Comparison of ENCODE assay signal across 13 mouse cellular contexts in the genomic region with DNA sequence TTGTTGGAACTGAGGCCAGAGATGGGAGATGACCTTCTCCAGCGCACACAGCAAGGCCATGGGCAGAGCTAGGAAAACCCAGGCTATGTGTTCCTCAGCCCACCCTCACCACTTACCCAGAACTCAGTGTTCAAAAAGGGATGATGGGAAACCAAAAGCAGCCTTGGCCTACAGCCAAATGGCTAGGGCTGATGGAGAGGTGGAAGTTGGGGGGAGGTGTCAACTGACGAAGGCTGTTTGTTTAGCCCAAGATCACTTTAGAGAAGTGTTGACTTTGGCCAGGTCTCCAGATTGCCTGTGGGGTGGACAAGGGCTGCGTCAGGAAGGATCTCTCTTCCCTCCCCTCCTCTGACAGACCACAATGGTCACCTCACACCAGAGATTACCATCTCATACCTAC. TPM values are rescaled to one million over a fixed set of nuclear protein-coding genes. Genes with fewer than 3 reads are reported as not detected.
A peak's percentile ranks its signal among the peaks of the same experiment; 100 is the strongest.
DNase-seq lines count a peak whose midpoint lies in the region; ATAC-seq and TF ChIP-seq lines count a peak whose summit lies in the region.
"Had no signal": no experiment of that assay in that cellular context is flagged by ENCODE, and none has a peak within 500 bp of the region (broad histone marks: within the 10 kb centered on the region; RNA-seq: fewer than 3 reads in every experiment).

No protein-coding gene starts in this region.

- H3K9me3 ChIP-seq in heart, postnatal 0 days (replicated peaks; ENCODE audit: control insufficient read depth, low read length): no peaks in the 10 kb centered on the region
- H3K9me3 ChIP-seq: hindbrain, embryonic 10.5 days had no signal

- H3K9ac ChIP-seq in heart, adult 2 months (ENCODE audit: low read depth, low read length): no peak overlapping the region
- no peak overlapping the region for H3K9ac ChIP-seq in heart, postnatal 0 days (replicated peaks; ENCODE audit: low read depth, low read length)

- intact Hi-C loops in heart, adult 2 months (cut with DNase I): no loop called here

- no peaks in the 10 kb centered on the region for H3K36me3 ChIP-seq in heart, adult 2 months (ENCODE audit: control insufficient read depth, insufficient read depth, low read length)
- H3K36me3 ChIP-seq in kidney, adult 2 months (ENCODE audit: control insufficient read depth, insufficient read depth, low read length): no peaks in the 10 kb centered on the region
- no peaks in the 10 kb centered on the region for H3K36me3 ChIP-seq in heart, postnatal 0 days (replicated peaks; ENCODE audit: control insufficient read depth, insufficient read depth, low read length)
- H3K36me3 ChIP-seq: hindbrain, embryonic 10.5 days had no signal

- no peaks in the 10 kb centered on the region for H3K79me2 ChIP-seq in heart, adult 2 months (replicated peaks; ENCODE audit: control insufficient read depth, insufficient read depth, low read length)

- TF ChIP-seq CTCF in heart, adult 2 months (IDR thresholded peaks at IDR 0.05): no peak
- no peak for TF ChIP-seq CTCF in kidney, adult 2 months (conservative IDR thresholded peaks at IDR 0.05; ENCODE audit: insufficient read depth, insufficient read length, low read depth, low read length)
- TF ChIP-seq CTCF in heart, postnatal 0 days (IDR thresholded peaks at IDR 0.05; ENCODE audit: low read depth): no peak
- TF ChIP-seq CTCF in olfactory bulb, adult 2 months (IDR thresholded peaks at IDR 0.05; ENCODE audit: insufficient read depth, low read depth, low read length): no peak

- TF ChIP-seq EP300 in heart, adult 2 months (IDR thresholded peaks at IDR 0.05; ENCODE audit: insufficient read depth, low read depth, low read length): no peak
- TF ChIP-seq EP300 in heart, postnatal 0 days (IDR thresholded peaks at IDR 0.05; ENCODE audit: low read depth): no peak

- no peak for TF ChIP-seq POLR2A in heart, adult 2 months (IDR thresholded peaks at IDR 0.05; ENCODE audit: insufficient read depth, low read depth, low read length)
- no peak for TF ChIP-seq POLR2A in kidney, adult 2 months (IDR thresholded peaks at IDR 0.05; ENCODE audit: low read depth, low read length)
- no peak for TF ChIP-seq POLR2A in olfactory bulb, adult 2 months (IDR thresholded peaks at IDR 0.05; ENCODE audit: insufficient read depth, low read depth, low read length)

- ATAC-seq in heart, postnatal 0 days (ENCODE audit: insufficient read depth, low read depth): peak; percentile 33; the same call in 1 of the 2 replicates

- DNase-seq in heart, adult 11 months: peak; percentile 95
- DNase-seq in heart, adult 2 months: no peak
- peak; percentile 45 to 54 for DNase-seq in kidney, postnatal 4 days
- no peak for DNase-seq in kidney, adult 2 months
- peak; percentile 39 for DNase-seq in heart, postnatal 0 days (ENCODE audit: low spot score)
- no peak for DNase-seq in thymus, postnatal 0 days (ENCODE audit: low spot score)
- no peak for DNase-seq in urinary bladder, adult 18-20 months (ENCODE audit: low spot score in 2 of 2)
- DNase-seq: adrenal gland, adult 8-10 months; right cerebral cortex, postnatal 4 days; thymus, adult 2 months had no signal

- peaks cover 2% of the 10 kb centered on the region for H3K4me1 ChIP-seq in heart, adult 2 months (ENCODE audit: control insufficient read depth, insufficient read depth, low read length)
- H3K4me1 ChIP-seq in kidney, adult 2 months (ENCODE audit: control insufficient read depth, insufficient read depth, low read length): no peaks in the 10 kb centered on the region
- peaks cover 7% of the 10 kb centered on the region; the same call in 1 of the 2 replicates for H3K4me1 ChIP-seq in heart, postnatal 0 days (ENCODE audit: control insufficient read depth, insufficient read depth)
- peaks cover 21% of the 10 kb centered on the region for H3K4me1 ChIP-seq in olfactory bulb, adult 2 months (ENCODE audit: control insufficient read depth, insufficient read depth, low read length)

- H3K27me3 ChIP-seq in heart, adult 2 months (ENCODE audit: control insufficient read depth, insufficient read depth, low read length): no peaks in the 10 kb centered on the region
- H3K27me3 ChIP-seq in kidney, adult 2 months (replicated peaks; ENCODE audit: control insufficient read depth, insufficient read depth, low read length): no peaks in the 10 kb centered on the region
- 0 out of 2 replicates have a peak, but pooled peaks cover 7% of the 10 kb centered on the region for H3K27me3 ChIP-seq in heart, postnatal 0 days (ENCODE audit: control insufficient read depth, insufficient read depth, low read length)

- 28% methylated on average over 3 of the region's 3 CpGs for WGBS in heart, adult 2 months
- 39% methylated on average over 3 of the region's 3 CpGs for WGBS in kidney, adult 2 months
- WGBS in heart, postnatal 0 days: 24% methylated on average over 3 of the region's 3 CpGs
- WGBS in olfactory bulb, adult 2 months: 32% methylated on average over 3 of the region's 3 CpGs

- no peak overlapping the region for H3K4me2 ChIP-seq in heart, postnatal 0 days (ENCODE audit: low read depth, low read length)

- H3K27ac ChIP-seq in heart, adult 2 months: no peak overlapping the region
- H3K27ac ChIP-seq in kidney, adult 2 months (ENCODE audit: insufficient read depth, low read depth, low read length): no peak overlapping the region
- H3K27ac ChIP-seq in heart, postnatal 0 days (ENCODE audit: low read depth): no peak overlapping the region
- peak overlapping the region; percentile 80 for H3K27ac ChIP-seq in olfactory bulb, adult 2 months (ENCODE audit: insufficient read depth, low read depth, low read length)
- H3K27ac ChIP-seq: hindbrain, embryonic 10.5 days had no signal

- H3K4me3 ChIP-seq in heart, adult 2 months: no peak overlapping the region
- no peak overlapping the region for H3K4me3 ChIP-seq in kidney, adult 2 months (ENCODE audit: insufficient read depth, low read depth, low read length)
- no peak overlapping the region for H3K4me3 ChIP-seq in heart, postnatal 0 days (ENCODE audit: low read depth, low read length)
- H3K4me3 ChIP-seq in olfactory bulb, adult 2 months (ENCODE audit: insufficient read depth, low read depth, low read length): no peak overlapping the region
- H3K4me3 ChIP-seq: hindbrain, embryonic 10.5 days had no signal

RNA-seq across cellular contexts. Expression of gene Trim62, which starts 34.8 kb away (rescaled TPM):
- total RNA-seq in heart, adult 2 months (2021): 1 to 10 TPM; 1.2 to 1.5 TPM
- polyA plus RNA-seq in heart, adult 2 months (2012; rRNA removed): 1.2 and 1.3 TPM in 2 replicates
- polyA plus RNA-seq in kidney, adult 2 months (2012; rRNA removed): 3.3 and 3.7 TPM in 2 replicates
- total RNA-seq in heart, postnatal 0 days (2014; rRNA removed; ENCODE audit: low replicate concordance): 0.89 and 1.1 TPM in 2 replicates
- polyA plus RNA-seq in heart, postnatal 0 days (2015; fragmentation: Nextera tagmentation; extraction: Ambion mirVana): 0.84 and 0.87 TPM in 2 replicates
- polyA plus RNA-seq in olfactory bulb, adult 2 months (2012; ENCODE audit: insufficient read depth, insufficient read length, low replicate concordance, missing spikeins): not detected in 2 replicates
- 0.84 and 1.0 TPM in 2 replicates for polyA plus RNA-seq in thymus, postnatal 0 days (2015; fragmentation: Nextera tagmentation; extraction: Ambion mirVana)

RNA-seq across cellular contexts. Expression of gene Azin2, which starts 44.1 kb away (rescaled TPM):
- 1 to 10 TPM; 2.0 to 3.0 TPM for total RNA-seq in heart, adult 2 months (2021)
- polyA plus RNA-seq in heart, adult 2 months (2012; rRNA removed): 3.2 and 3.7 TPM in 2 replicates
- polyA plus RNA-seq in kidney, adult 2 months (2012; rRNA removed): 14.0 and 14.7 TPM in 2 replicates
- 4.8 and 7.7 TPM in 2 replicates for total RNA-seq in heart, postnatal 0 days (2014; rRNA removed; ENCODE audit: low replicate concordance)
- polyA plus RNA-seq in heart, postnatal 0 days (2015; fragmentation: Nextera tagmentation; extraction: Ambion mirVana): 6.0 and 7.1 TPM in 2 replicates
- polyA plus RNA-seq in olfactory bulb, adult 2 months (2012; ENCODE audit: insufficient read depth, insufficient read length, low replicate concordance, missing spikeins): not detected in 2 replicates
- 7.1 and 9.2 TPM in 2 replicates for polyA plus RNA-seq in thymus, postnatal 0 days (2015; fragmentation: Nextera tagmentation; extraction: Ambion mirVana)
- total RNA-seq: neutrophil, adult 5-6 weeks had no signal

Comparison
In these comparisons a context has a peak if more than half of its experiments do, and no peak if none do; other contexts are left out.
1. DNase-seq: peak in heart, adult 11 months (single experiment), kidney, postnatal 4 days (2 of 2) and heart, postnatal 0 days (single experiment); none in heart, adult 2 months (0 of 2), kidney, adult 2 months (single experiment), thymus, postnatal 0 days (single experiment) and urinary bladder, adult 18-20 months (0 of 2).